Mouse (Mus musculus) stomach, postnatal 0 days (tissue): ENCODE measurements at regions not wholly inside any gene's neighbourhood (a gene's known extent, or its start where the extent isn't known, plus 50 kb on each side); places are given as distances from the start of the nearest gene placed in this dataset.

Source experiments
- ATAC-seq: fragments of 200-750 bp; cut with Nextera tagmentation; 2 replicates; pipeline ENCODE4 v1.8.0; 2017; ENCODE audit not compliant: low FRiP score, low TSS enrichment
- DNase-seq: peaks from one replicate; pipeline ENCODE4 v3.0.0-alpha.2; 2016; ENCODE audit warnings: low spot score
- H3K27ac ChIP-seq: fragments of 300-500 bp; sonication (generic); replicated peaks from 2 replicates; pipeline ENCODE4 v1.5.1; 2014; ENCODE audit warnings: mild to moderate bottlenecking, control low read depth
- H3K27me3 ChIP-seq: fragments of 300-500 bp; sonication (generic); 2 replicates; pipeline ENCODE4 v1.6.1; 2014; ENCODE audit warnings: low read length; ENCODE audit not compliant: control insufficient read depth, insufficient read depth
- H3K36me3 ChIP-seq: fragments of 300-500 bp; sonication (generic); 2 replicates; pipeline ENCODE4 v1.6.1; 2014; ENCODE audit warnings: low read length, mixed read lengths; ENCODE audit not compliant: control insufficient read depth, insufficient read depth
- H3K4me1 ChIP-seq: fragments of 300-500 bp; sonication (generic); replicated peaks from 2 replicates; pipeline ENCODE4 v1.6.1; 2014; ENCODE audit warnings: antibody characterized with exemption; ENCODE audit not compliant: control insufficient read depth, insufficient read depth
- H3K4me2 ChIP-seq: fragments of 300-500 bp; sonication (generic); replicated peaks from 2 replicates; pipeline ENCODE4 v1.6.1; 2014; ENCODE audit warnings: low read depth, mild to moderate bottlenecking, control low read depth, moderate library complexity
- H3K4me3 ChIP-seq: fragments of 300-500 bp; sonication (generic); 2 replicates; pipeline ENCODE4 v1.5.1; 2014; ENCODE audit warnings: low read depth, low read length, control low read depth
- H3K9ac ChIP-seq: fragments of 300-500 bp; sonication (generic); 2 replicates; pipeline ENCODE4 v1.6.1; 2014; ENCODE audit warnings: mild to moderate bottlenecking, low read length, control low read depth, mixed read lengths
- H3K9me3 ChIP-seq: fragments of 300-500 bp; sonication (generic); 2 replicates; pipeline ENCODE4 v1.6.1; 2016; ENCODE audit warnings: low read length; ENCODE audit not compliant: control insufficient read depth
- CTCF ChIP-seq: IDR thresholded peaks from 2 replicates; pipeline ENCODE4 v1.5.1; 2016; ENCODE audit warnings: antibody characterized with exemption, low read depth, mild to moderate bottlenecking, moderate library complexity
- EP300 ChIP-seq: optimal IDR thresholded peaks from 2 replicates; pipeline ENCODE3; 2016; ENCODE audit warnings: antibody characterized with exemption
- WGBS: fragments of 180-500 bp; shearing (Covaris S2); extraction: QIAGEN DNeasy Blood & Tissue Kit; methylation state at CpG from one replicate; pipeline ENCODE4 v1.1.7; 2014; 5-methylcytosine and 5-hydroxymethylcytosine counted together

GRCm38 (mm10) chr13:55985396-55985795, 149.4 kb upstream of the Pitx1 start:
- WGBS: 19% methylated on average over 10 of the region's 10 CpGs
- ATAC-seq (no peak), DNase-seq (no peak)
- Histone ChIP-seq H3K9ac (no peak overlapping the region), H3K4me3 (no peak overlapping the region), H3K27ac (peak overlapping the region; percentile 15; the same call in 1 of the 2 replicates), H3K36me3 (no peaks in the 10 kb centered on the region), H3K4me2 (no peak overlapping the region), H3K27me3 (no peaks in the 10 kb centered on the region), H3K4me1 (peaks cover 9% of the 10 kb centered on the region; the same call in 1 of the 2 replicates), H3K9me3 (no peaks in the 10 kb centered on the region)
- no peak for TF ChIP-seq EP300
- TF ChIP-seq CTCF: no peak

DNA sequence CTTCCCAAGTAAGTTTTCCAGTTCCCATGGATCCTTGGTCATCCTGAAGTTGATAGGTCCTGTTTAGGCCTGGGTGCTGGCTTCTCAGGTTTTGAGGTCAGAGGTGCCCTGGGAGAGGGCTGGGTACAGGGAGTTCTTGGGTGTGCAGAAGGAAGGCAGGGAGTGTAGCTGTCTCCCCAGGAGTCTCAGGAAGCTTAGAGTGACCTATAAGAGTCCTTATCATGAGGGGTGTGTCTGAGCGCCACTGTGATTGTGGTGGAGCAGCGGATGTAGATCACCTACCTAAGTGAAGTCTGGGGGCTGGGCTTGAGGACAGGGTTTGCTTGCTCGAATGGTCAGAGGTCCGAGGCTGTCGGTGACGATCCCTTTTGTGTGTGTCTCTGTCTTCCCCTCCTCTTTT, 148.8 kb upstream of the Pitx1 start:
- Histone ChIP-seq H3K4me3 (no peak overlapping the region), H3K9ac (no peak overlapping the region), H3K4me2 (no peak overlapping the region), H3K27ac (peak overlapping the region; percentile 15), H3K9me3 (no peaks in the 10 kb centered on the region), H3K36me3 (no peaks in the 10 kb centered on the region), H3K4me1 (peaks cover 9% of the 10 kb centered on the region; the same call in 1 of the 2 replicates), H3K27me3 (no peaks in the 10 kb centered on the region)
- ATAC-seq (0 out of 2 replicates have a peak, but pooled peaks have one; percentile 35), DNase-seq (no peak)
- WGBS: 56% methylated on average over 6 of the region's 6 CpGs
- TF ChIP-seq CTCF (no peak), EP300 (no peak)

- ATAC-seq (no peak), DNase-seq (no peak)
- Histone ChIP-seq H3K9me3 (no peaks in the 10 kb centered on the region), H3K9ac (no peak overlapping the region), H3K4me2 (no peak overlapping the region), H3K4me3 (no peak overlapping the region), H3K27me3 (no peaks in the 10 kb centered on the region), H3K4me1 (peaks cover 9% of the 10 kb centered on the region; the same call in 1 of the 2 replicates), H3K36me3 (no peaks in the 10 kb centered on the region), H3K27ac (no peak overlapping the region)
- no peak for TF ChIP-seq EP300
- no peak; the same call in 1 of the 2 replicates for TF ChIP-seq CTCF
- WGBS: 67% methylated on average over 9 of the region's 9 CpGs
These were observed 147.9 kb upstream of the Pitx1 start for GRCm38 (mm10) chr13:55983851-55984250.

- DNase-seq: no peak
- Histone ChIP-seq H3K27ac (no peak overlapping the region), H3K4me2 (no peak overlapping the region), H3K9ac (no peak overlapping the region), H3K9me3 (no peaks in the 10 kb centered on the region), H3K27me3 (no peaks in the 10 kb centered on the region), H3K4me1 (peaks cover 18% of the 10 kb centered on the region), H3K4me3 (no peak overlapping the region), H3K36me3 (no peaks in the 10 kb centered on the region)
- no peak for ATAC-seq
- TF ChIP-seq CTCF: no peak
- 34% methylated on average over 6 of the region's 6 CpGs for WGBS
These were observed 145.0 kb upstream of the Pitx1 start for GRCm38 (mm10) chr13:55981041-55981440.

DNA sequence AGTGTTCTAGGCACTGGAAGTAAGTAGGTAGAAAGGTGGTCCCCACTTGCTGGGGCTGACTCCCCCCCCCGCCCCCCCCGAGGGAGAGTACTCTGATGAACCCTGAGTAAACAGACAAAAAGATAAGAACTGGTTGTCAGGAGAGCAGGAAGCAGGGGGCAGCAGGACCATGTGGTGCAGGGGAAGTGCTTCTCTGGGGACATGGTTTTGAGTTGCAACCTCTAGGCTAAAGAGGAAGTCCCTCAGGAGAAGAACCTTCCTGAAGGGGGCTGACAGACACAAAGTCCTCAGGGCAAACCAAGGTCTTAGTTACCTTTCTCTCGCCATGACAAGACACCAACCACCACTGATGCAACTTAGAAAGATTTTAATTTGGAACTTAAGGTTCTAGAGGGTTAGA, 141.9 kb upstream of the Pitx1 start:
- Histone ChIP-seq H3K9ac (peak overlapping the region; percentile 13; the same call in 1 of the 2 replicates), H3K4me2 (no peak overlapping the region), H3K36me3 (no peaks in the 10 kb centered on the region), H3K4me3 (no peak overlapping the region), H3K4me1 (peaks cover 14% of the 10 kb centered on the region), H3K9me3 (no peaks in the 10 kb centered on the region), H3K27me3 (no peaks in the 10 kb centered on the region), H3K27ac (peak overlapping the region; percentile 93)
- DNase-seq (no peak), ATAC-seq (no peak)
- WGBS: 33% methylated on average over 3 of the region's 3 CpGs
- no peak for TF ChIP-seq EP300
- no peak for TF ChIP-seq CTCF

- peak overlapping the region; percentile 21 for H3K4me2 ChIP-seq
- H3K27ac ChIP-seq: peak overlapping the region; percentile 93
- H3K27me3 ChIP-seq: no peaks in the 10 kb centered on the region
- DNase-seq (peak; percentile 62), ATAC-seq (peak; percentile 88)
- H3K4me3 ChIP-seq: no peak overlapping the region
- no peaks in the 10 kb centered on the region for H3K9me3 ChIP-seq
- WGBS: 7% methylated on average over 10 of the region's 10 CpGs
- H3K9ac ChIP-seq: peak overlapping the region; percentile 41; the same call in 1 of the 2 replicates
- H3K36me3 ChIP-seq: no peaks in the 10 kb centered on the region
- TF ChIP-seq CTCF: no peak
- TF ChIP-seq EP300: no peak
- H3K4me1 ChIP-seq: peaks cover 14% of the 10 kb centered on the region
These were observed 141.0 kb upstream of the Pitx1 start for GRCm38 (mm10) chr13:55976911-55977381.
